Mouse (Mus musculus): ENCODE results near the gene Dtymk. TPM values are rescaled to one million over a fixed set of nuclear protein-coding genes. Genes with fewer than 3 reads are reported as not detected.

Gene Dtymk
- total and polyA plus RNA-seq, 3 experiments, result 193 to 454 (median 391) TPM

GRCm38 (mm10) chr1:93825105-93825674 is 23.5 kb upstream of the Dtymk start:
- H3K9ac ChIP-seq (ENCODE audit: control insufficient read depth, low read depth, low read length, poor library complexity, severe bottlenecking), result peak overlapping the region; percentile 62
- H3K4me1 ChIP-seq (ENCODE audit: control insufficient read depth in 1 of 2, insufficient read depth in 2 of 2, low read length in 2 of 2), result peaks cover 9 to 19% of the 10 kb centered on the region in 2 experiments; a peak in 3 of 4 replicates
- peak overlapping the region; percentile 57 to 98 for H3K4me3 ChIP-seq (ENCODE audit: control insufficient read depth in 1 of 2, insufficient read depth in 1 of 2, low read depth in 2 of 2, low read length in 2 of 2)
- H3K36me3 ChIP-seq (ENCODE audit: control insufficient read depth in 1 of 2, insufficient read depth in 2 of 2, low read length in 2 of 2), result peaks cover 0 to 9% of the 10 kb centered on the region in 2 experiments; a peak in 2 of 4 replicates
- H3K27ac ChIP-seq (ENCODE audit: control insufficient read depth, low read depth, low read length), result peak overlapping the region; percentile 69
- H3K9me3 ChIP-seq (replicated peaks; ENCODE audit: insufficient read depth, low read length), result no peaks in the 10 kb centered on the region
- peaks cover 3% of the 10 kb centered on the region for H3K79me2 ChIP-seq (ENCODE audit: control insufficient read depth, insufficient read depth, low read length, poor library complexity)
- peak; percentile 99 for DNase-seq (ENCODE audit: low read depth, low spot score)
- H3K27me3 ChIP-seq (ENCODE audit: control insufficient read depth in 1 of 2, insufficient read depth in 2 of 2, low read length in 2 of 2), result no peaks in the 10 kb centered on the region
- no peak for TF ChIP-seq CHD2 (IDR thresholded peaks at IDR 0.05; ENCODE audit: low read length)
- peak in 1 of 2 experiments; percentile 1; a peak in 1 of 4 replicates for TF ChIP-seq EP300 (IDR thresholded peaks at IDR 0.05; ENCODE audit: low read depth in 1 of 2, low read length in 2 of 2)
- peak; percentile 98 for TF ChIP-seq ELF1 (IDR thresholded peaks at IDR 0.05; ENCODE audit: low read depth, low read length)
- peak; percentile 74 for TF ChIP-seq KAT2A (conservative IDR thresholded peaks at IDR 0.05; ENCODE audit: low read depth, low read length)
- no peak for TF ChIP-seq GABPA (IDR thresholded peaks at IDR 0.05; ENCODE audit: low read depth, low read length)
- no peak; the same call in 1 of the 2 replicates for TF ChIP-seq SMC3 (IDR thresholded peaks at IDR 0.05; ENCODE audit: low read depth, low read length)
- TF ChIP-seq NRF1 (IDR thresholded peaks at IDR 0.05; ENCODE audit: insufficient read depth, low read depth, low read length, poor library complexity, severe bottlenecking), result peak; percentile 81
- peak; percentile 89 for TF ChIP-seq MYC (IDR thresholded peaks at IDR 0.05; ENCODE audit: low read depth, low read length)
- no peak for TF ChIP-seq RCOR1 (IDR thresholded peaks at IDR 0.05; ENCODE audit: low read depth, low read length)
- TF ChIP-seq USF1 (IDR thresholded peaks at IDR 0.05; ENCODE audit: low read depth, low read length), result no peak; the same call in 1 of the 2 replicates
- TF ChIP-seq USF2 (IDR thresholded peaks at IDR 0.05; ENCODE audit: borderline replicate concordance in 1 of 2, insufficient read depth in 1 of 2, low read depth in 1 of 2, low read length in 2 of 2), result no peak
- TF ChIP-seq TCF12 (IDR thresholded peaks at IDR 0.05; ENCODE audit: low read depth, low read length), result peak; percentile 52; the same call in 1 of the 2 replicates
- TF ChIP-seq ZMIZ1 (IDR thresholded peaks at IDR 0.05; ENCODE audit: low read depth, low read length), result peak; percentile 81
- TF ChIP-seq TBP (IDR thresholded peaks at IDR 0.05; ENCODE audit: low read depth, low read length), result peak; percentile 95
- peak; percentile 83 for TF ChIP-seq MXI1 (IDR thresholded peaks at IDR 0.05; ENCODE audit: low read depth, low read length)
- TF ChIP-seq NELFE (IDR thresholded peaks at IDR 0.05; ENCODE audit: low read depth, low read length), result peak; percentile 95
- TF ChIP-seq MAZ (IDR thresholded peaks at IDR 0.05; ENCODE audit: low read depth, low read length), result peak; percentile 97
- peak; percentile 26; the same call in 1 of the 2 replicates for TF ChIP-seq ZC3H11A (IDR thresholded peaks at IDR 0.05; ENCODE audit: low read depth, low read length)
- 0 out of 2 replicates have a peak, but pooled peaks have one; percentile 40 for TF ChIP-seq ETS1 (IDR thresholded peaks at IDR 0.05; ENCODE audit: low read depth, low read length)
- no peak for TF ChIP-seq E2F4 (IDR thresholded peaks at IDR 0.05; ENCODE audit: borderline replicate concordance, low read depth, low read length)
- no peak for TF ChIP-seq JUND (IDR thresholded peaks at IDR 0.05; ENCODE audit: low read depth, low read length)
- no peak for TF ChIP-seq MEF2A (IDR thresholded peaks at IDR 0.05; ENCODE audit: extremely low read depth, insufficient replicate concordance, low read depth, low read length, poor library complexity, severe bottlenecking)
- TF ChIP-seq POLR2A (IDR thresholded peaks at IDR 0.05; ENCODE audit: control insufficient read depth in 1 of 2, insufficient read depth in 1 of 2, low read depth in 1 of 2, low read length in 2 of 2, poor library complexity in 1 of 2), result peak; percentile 98 to 100
- no peak; a peak in 1 of 6 replicates for TF ChIP-seq CTCF (IDR thresholded peaks at IDR 0.05 in 2 of 3, conservative IDR thresholded peaks at IDR 0.05 in 1 of 3; ENCODE audit: control insufficient read depth in 1 of 3, insufficient read depth in 1 of 3, low read depth in 2 of 3, low read length in 3 of 3, poor library complexity in 1 of 3, severe bottlenecking in 1 of 3)
- TF ChIP-seq TAL1 (IDR thresholded peaks at IDR 0.05; ENCODE audit: low read length), result no peak
- TF ChIP-seq UBTF (IDR thresholded peaks at IDR 0.05; ENCODE audit: borderline replicate concordance, insufficient read depth, low read depth, low read length), result no peak
- peak; percentile 86 for TF ChIP-seq SIN3A (IDR thresholded peaks at IDR 0.05; ENCODE audit: low read length)
- TF ChIP-seq HCFC1 (IDR thresholded peaks at IDR 0.05; ENCODE audit: low read depth, low read length), result peak; percentile 85
- TF ChIP-seq GATA1 (IDR thresholded peaks at IDR 0.05; ENCODE audit: low read depth, low read length), result no peak
- TF ChIP-seq BHLHE40 (IDR thresholded peaks at IDR 0.05; ENCODE audit: borderline replicate concordance, low read depth, low read length), result no peak
- peak; percentile 99 for TF ChIP-seq POLR2AphosphoS2 (IDR thresholded peaks at IDR 0.05; ENCODE audit: low read length)
- TF ChIP-seq CHD1 (IDR thresholded peaks at IDR 0.05; ENCODE audit: low read depth, low read length), result 0 out of 2 replicates have a peak, but pooled peaks have one; percentile 4
- TF ChIP-seq POLR2AphosphoS5 (IDR thresholded peaks at IDR 0.05; ENCODE audit: borderline replicate concordance, low read depth, low read length), result peak; percentile 98
- TF ChIP-seq MAFK (IDR thresholded peaks at IDR 0.05; ENCODE audit: borderline replicate concordance, low read depth, low read length), result no peak
- no peak for TF ChIP-seq RAD21 (IDR thresholded peaks at IDR 0.05; ENCODE audit: low read depth, low read length)
- TF ChIP-seq ZKSCAN1 (IDR thresholded peaks at IDR 0.05; ENCODE audit: low read depth, low read length), result no peak

Data from MEL (cell line).